Comparison of ENCODE assay signal across 8 mouse cellular contexts in the genomic region with DNA sequence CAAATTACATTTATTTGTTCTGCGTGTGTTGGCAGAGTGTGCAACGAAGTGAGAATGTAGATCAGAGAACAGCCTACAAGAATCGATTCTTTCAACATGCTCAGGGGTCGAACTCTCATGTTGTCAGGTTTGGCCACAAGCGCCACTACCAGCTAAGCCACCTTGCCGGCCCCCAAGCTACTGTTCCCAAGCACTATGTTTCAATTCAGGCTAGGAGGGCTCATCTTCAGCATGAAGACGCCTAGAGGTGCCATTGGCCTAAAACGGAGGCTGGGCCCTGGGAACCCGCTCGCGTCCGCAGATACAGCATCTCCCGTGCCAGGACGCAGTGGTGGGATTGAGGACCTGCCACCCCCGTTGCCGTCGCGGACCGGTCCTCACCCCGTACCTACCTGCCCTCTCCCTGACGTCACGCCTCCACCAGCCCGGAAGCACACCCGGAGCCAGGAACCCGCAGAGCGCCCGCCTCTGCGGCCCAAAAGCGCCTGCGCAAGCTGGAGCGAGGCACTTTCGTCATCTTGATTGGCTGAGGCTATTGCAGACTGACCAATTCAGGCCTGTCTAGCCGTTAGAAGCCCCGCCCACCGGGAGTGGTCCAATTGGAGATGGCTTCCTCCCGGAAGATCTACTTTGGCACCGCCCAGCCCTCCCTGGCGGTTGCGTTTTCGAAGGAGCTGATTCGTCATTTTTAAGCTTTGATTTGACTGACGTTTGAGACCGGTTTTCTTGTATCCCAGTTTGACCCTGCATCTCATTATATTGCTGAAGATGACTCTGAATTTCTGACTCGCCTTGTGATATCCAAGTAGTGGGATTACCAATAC. TPM values are rescaled to one million over a fixed set of nuclear protein-coding genes. Genes with fewer than 3 reads are reported as not detected.
A peak's percentile ranks its signal among the peaks of the same experiment; 100 is the strongest.
DNase-seq lines count a peak whose midpoint lies in the region; ATAC-seq and TF ChIP-seq lines count a peak whose summit lies in the region.

A gene (minus strand): TSS at position 431 of the 824 bp plus-strand sequence.

- H3K27me3 ChIP-seq in E14TG2a.4 (ENCODE audit: insufficient read depth, low read length) = no peaks in the 10 kb centered on the region
- H3K27me3 ChIP-seq in forebrain, embryonic 12.5 days = 0 out of 2 replicates have a peak, but pooled peaks cover 13% of the 10 kb centered on the region
- no peaks in the 10 kb centered on the region for H3K27me3 ChIP-seq in heart, postnatal 0 days (ENCODE audit: control insufficient read depth, insufficient read depth, low read length)
- H3K27me3 ChIP-seq in liver, embryonic 16.5 days (ENCODE audit: control insufficient read depth, insufficient read depth, low read depth, low read length) = no peaks in the 10 kb centered on the region
- no peaks in the 10 kb centered on the region for H3K27me3 ChIP-seq in neural tube, embryonic 13.5 days
- H3K27me3 ChIP-seq in testis, adult 2 months (ENCODE audit: control insufficient read depth, insufficient read depth, low read length) = no peaks in the 10 kb centered on the region

- H3K27ac ChIP-seq in forebrain, embryonic 12.5 days = peak within 1 kb of the TSS; percentile 50; the same call in 1 of the 2 replicates
- peak within 1 kb of the TSS; percentile 44 for H3K27ac ChIP-seq in heart, postnatal 0 days (ENCODE audit: low read depth)
- H3K27ac ChIP-seq in liver, embryonic 16.5 days (ENCODE audit: low read length) = peak within 1 kb of the TSS; percentile 65; the same call in 1 of the 2 replicates
- H3K27ac ChIP-seq in neural tube, embryonic 13.5 days (replicated peaks) = peak within 1 kb of the TSS; percentile 76
- H3K27ac ChIP-seq in testis, adult 2 months (ENCODE audit: control insufficient read depth, insufficient read depth, low read depth, low read length) = peak within 1 kb of the TSS; percentile 95

- DNase-seq in c-Kit-positive CD71-positive TER-119-positive erythroid progenitor cells, embryonic 14.5 days (ENCODE audit: low spot score) = peak; percentile 100
- DNase-seq in heart, postnatal 0 days (ENCODE audit: low spot score) = peak; percentile 99
- peak; percentile 100 for DNase-seq in kidney, postnatal 4 days

- no peak for TF ChIP-seq CTCF in E14TG2a.4 (conservative IDR thresholded peaks at IDR 0.05; ENCODE audit: low read length)
- TF ChIP-seq CTCF in heart, postnatal 0 days (IDR thresholded peaks at IDR 0.05; ENCODE audit: low read depth) = no peak
- no peak for TF ChIP-seq CTCF in testis, adult 2 months (IDR thresholded peaks at IDR 0.05; ENCODE audit: control insufficient read depth, insufficient read depth, insufficient replicate concordance, low read depth, low read length)

- H3K4me3 ChIP-seq in E14TG2a.4 (replicated peaks; ENCODE audit: low read length) = peak within 1 kb of the TSS; percentile 95
- peak within 1 kb of the TSS; percentile 82 for H3K4me3 ChIP-seq in forebrain, embryonic 12.5 days (replicated peaks)
- H3K4me3 ChIP-seq in heart, postnatal 0 days (ENCODE audit: low read depth, low read length) = peak within 1 kb of the TSS; percentile 55
- H3K4me3 ChIP-seq in liver, embryonic 16.5 days (ENCODE audit: low read depth, low read length) = peak within 1 kb of the TSS; percentile 93
- peak within 1 kb of the TSS; percentile 70 for H3K4me3 ChIP-seq in neural tube, embryonic 13.5 days
- H3K4me3 ChIP-seq in testis, adult 2 months (ENCODE audit: control insufficient read depth, low read depth, low read length) = peak within 1 kb of the TSS; percentile 98

- no peak for TF ChIP-seq EP300 in heart, postnatal 0 days (IDR thresholded peaks at IDR 0.05; ENCODE audit: low read depth)

- peaks cover 24% of the 10 kb centered on the region for H3K4me1 ChIP-seq in E14TG2a.4 (replicated peaks; ENCODE audit: low read depth, low read length)
- peaks cover 11% of the 10 kb centered on the region for H3K4me1 ChIP-seq in forebrain, embryonic 12.5 days
- H3K4me1 ChIP-seq in heart, postnatal 0 days (ENCODE audit: control insufficient read depth, insufficient read depth) = peaks cover 7% of the 10 kb centered on the region
- H3K4me1 ChIP-seq in liver, embryonic 16.5 days (ENCODE audit: control insufficient read depth, low read depth, low read length) = peaks cover 10% of the 10 kb centered on the region
- peaks cover 9% of the 10 kb centered on the region for H3K4me1 ChIP-seq in neural tube, embryonic 13.5 days (replicated peaks)
- H3K4me1 ChIP-seq in testis, adult 2 months (ENCODE audit: control insufficient read depth, insufficient read depth, low read length) = peaks cover 5% of the 10 kb centered on the region; the same call in 1 of the 2 replicates

- H3K4me2 ChIP-seq in forebrain, embryonic 12.5 days = peak within 1 kb of the TSS; percentile 86
- H3K4me2 ChIP-seq in heart, postnatal 0 days (ENCODE audit: low read depth, low read length) = peak within 1 kb of the TSS; percentile 64
- H3K4me2 ChIP-seq in liver, embryonic 16.5 days (ENCODE audit: low read depth, low read length) = peak within 1 kb of the TSS; percentile 94
- H3K4me2 ChIP-seq in neural tube, embryonic 13.5 days = peak within 1 kb of the TSS; percentile 71

- peaks cover 34% of the 10 kb centered on the region for H3K36me3 ChIP-seq in E14TG2a.4 (ENCODE audit: insufficient read depth, low read length)
- H3K36me3 ChIP-seq in forebrain, embryonic 12.5 days (replicated peaks) = peaks cover 18% of the 10 kb centered on the region
- peaks cover 18% of the 10 kb centered on the region for H3K36me3 ChIP-seq in heart, postnatal 0 days (replicated peaks; ENCODE audit: control insufficient read depth, insufficient read depth, low read length)
- no peaks in the 10 kb centered on the region for H3K36me3 ChIP-seq in liver, embryonic 16.5 days (ENCODE audit: control insufficient read depth, insufficient read depth)
- peaks cover 17% of the 10 kb centered on the region for H3K36me3 ChIP-seq in neural tube, embryonic 13.5 days
- no peaks in the 10 kb centered on the region; the same call in 1 of the 2 replicates for H3K36me3 ChIP-seq in testis, adult 2 months (ENCODE audit: control insufficient read depth, insufficient read depth, low read length)

- TF ChIP-seq POLR2A in testis, adult 2 months (IDR thresholded peaks at IDR 0.05; ENCODE audit: control insufficient read depth, low read depth, low read length) = peak; percentile 91

- peak; percentile 100 for ATAC-seq in forebrain, embryonic 12.5 days (ENCODE audit: low FRiP score)
- peak; percentile 100 for ATAC-seq in heart, postnatal 0 days (ENCODE audit: insufficient read depth, low read depth)
- ATAC-seq in liver, embryonic 16.5 days (ENCODE audit: low read depth) = peak; percentile 100
- peak; percentile 99 for ATAC-seq in neural tube, embryonic 13.5 days (ENCODE audit: low read depth)

- WGBS in forebrain, embryonic 12.5 days = under 1% methylated on average over 44 of the region's 44 CpGs
- 1% methylated on average over 44 of the region's 44 CpGs for WGBS in heart, postnatal 0 days
- under 1% methylated on average over 44 of the region's 44 CpGs for WGBS in liver, embryonic 16.5 days (ENCODE audit: insufficient replicate concordance)
- WGBS in neural tube, embryonic 13.5 days = under 1% methylated on average over 44 of the region's 44 CpGs

- peak within 1 kb of the TSS; percentile 79 for H3K9ac ChIP-seq in forebrain, embryonic 12.5 days
- H3K9ac ChIP-seq in heart, postnatal 0 days (replicated peaks; ENCODE audit: low read depth, low read length) = peak within 1 kb of the TSS; percentile 52
- H3K9ac ChIP-seq in liver, embryonic 16.5 days (ENCODE audit: low read depth, low read length) = peak within 1 kb of the TSS; percentile 87
- peak within 1 kb of the TSS; percentile 84 for H3K9ac ChIP-seq in neural tube, embryonic 13.5 days

- no peaks in the 10 kb centered on the region for H3K9me3 ChIP-seq in E14TG2a.4 (ENCODE audit: low read length)
- H3K9me3 ChIP-seq in forebrain, embryonic 12.5 days = no peaks in the 10 kb centered on the region
- no peaks in the 10 kb centered on the region for H3K9me3 ChIP-seq in heart, postnatal 0 days (replicated peaks; ENCODE audit: control insufficient read depth, low read length)
- no peaks in the 10 kb centered on the region for H3K9me3 ChIP-seq in liver, embryonic 16.5 days (replicated peaks; ENCODE audit: control insufficient read depth, low read length)
- no peaks in the 10 kb centered on the region for H3K9me3 ChIP-seq in neural tube, embryonic 13.5 days

RNA-seq across cellular contexts. Expression of the gene that starts here (rescaled TPM):
- polyA plus RNA-seq in forebrain, embryonic 12.5 days (2016; fragmentation: Nextera tagmentation; extraction: Ambion mirVana) = 20.6 and 29.1 TPM in 2 replicates
- 7.0 and 14.4 TPM in 2 replicates for total RNA-seq in heart, postnatal 0 days (2014; rRNA removed; ENCODE audit: low replicate concordance)
- polyA plus RNA-seq in heart, postnatal 0 days (2015; fragmentation: Nextera tagmentation; extraction: Ambion mirVana) = 12.2 and 12.7 TPM in 2 replicates
- polyA plus RNA-seq in liver, embryonic 16.5 days (2015; fragmentation: Nextera tagmentation; extraction: Ambion mirVana) = 5.6 and 6.2 TPM in 2 replicates
- polyA plus RNA-seq in neural tube, embryonic 13.5 days (2015; fragmentation: Nextera tagmentation; extraction: Ambion mirVana) = 23.3 and 30.4 TPM in 2 replicates
- polyA plus RNA-seq in testis, adult 2 months (2012; rRNA removed) = 53.5 and 74.1 TPM in 2 replicates

Comparison
In these comparisons a context has a peak if more than half of its experiments do, and no peak if none do; other contexts are left out.
1. Peak in every context shown above with its lines: DNase-seq, ATAC-seq, H3K4me3 ChIP-seq and H3K27ac ChIP-seq.
2. H3K27ac ChIP-seq: peak in every context shown above with its lines; median percentile 95 in testis, adult 2 months; 76 in neural tube, embryonic 13.5 days; 65 in liver, embryonic 16.5 days; 50 in forebrain, embryonic 12.5 days; 44 in heart, postnatal 0 days.